Mouse (Mus musculus): ENCODE results near the gene Lypla2. TPM values are rescaled to one million over a fixed set of nuclear protein-coding genes. Genes with fewer than 3 reads are reported as not detected.

The Lypla2 gene
- polyA plus RNA-seq (2016; fragmentation: Nextera tagmentation; extraction: Ambion mirVana) = 213 and 223 TPM in 2 replicates

GRCm38 (mm10) chr4:135972556-135972906 lies at the start of gene Lypla2:
Gene Lypla2, minus strand, starts transcription at chr4:135972626.
- 1% methylated on average over 19 of the region's 19 CpGs for WGBS
- peak; percentile 83 for DNase-seq (ENCODE audit: low spot score)
- peaks cover 44% of the 10 kb centered on the region for H3K4me1 ChIP-seq (replicated peaks)
- peak within 1 kb of the TSS; percentile 93 for H3K4me3 ChIP-seq
- H3K27ac ChIP-seq = peak within 1 kb of the TSS; percentile 92
- H3K36me3 ChIP-seq = peaks cover 74% of the 10 kb centered on the region
- no peaks in the 10 kb centered on the region for H3K27me3 ChIP-seq (ENCODE audit: insufficient read depth, poor library complexity, severe bottlenecking)
- no peaks in the 10 kb centered on the region for H3K9me3 ChIP-seq

DNA sequence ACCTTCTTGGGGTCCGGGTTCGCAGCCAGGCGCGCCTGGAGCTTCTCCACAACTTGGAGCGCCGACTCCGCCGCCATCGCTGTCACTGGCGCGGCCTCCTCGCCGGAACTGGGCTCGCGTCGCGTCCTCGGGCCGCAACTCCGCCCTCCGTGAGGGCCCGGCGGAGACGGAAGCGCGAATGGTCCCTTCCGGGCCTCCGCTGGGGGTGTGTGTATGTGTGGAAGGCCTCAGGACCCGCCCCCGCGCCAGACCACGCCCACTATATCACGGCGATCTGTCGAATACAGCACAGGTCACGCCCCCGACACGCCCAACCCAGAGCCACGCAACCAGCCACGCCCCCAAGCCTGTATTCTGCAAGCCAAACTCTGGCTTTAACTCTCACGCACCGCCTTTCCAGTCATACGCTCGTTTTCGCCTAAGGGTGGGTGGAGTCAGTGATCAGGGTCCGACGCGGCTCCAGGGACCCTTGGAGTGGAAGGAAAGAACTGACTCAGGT lies 49.2 kb upstream of the Lypla2 start, which contains the start of gene Eloa:
Eloa (minus strand) TSS at position 215 of the 499 bp plus-strand sequence.
- Histone ChIP-seq H3K9me3 (no peaks in the 10 kb centered on the region), H3K4me3 (peak within 1 kb of the TSS; percentile 100), H3K27ac (peak within 1 kb of the TSS; percentile 95), H3K36me3 (peaks cover 15% of the 10 kb centered on the region; the same call in 1 of the 2 replicates), H3K27me3 (ENCODE audit: insufficient read depth, poor library complexity, severe bottlenecking) (no peaks in the 10 kb centered on the region), H3K4me1 (replicated peaks) (peaks cover 24% of the 10 kb centered on the region)
- peak; percentile 100 for DNase-seq (ENCODE audit: low spot score)
- under 1% methylated on average over 48 of the region's 48 CpGs for WGBS

- peak overlapping the region; percentile 100 for H3K4me3 ChIP-seq
- no peaks in the 10 kb centered on the region for H3K9me3 ChIP-seq
- DNase-seq (ENCODE audit: low spot score) = peak; percentile 16
- peaks cover 19% of the 10 kb centered on the region; the same call in 1 of the 2 replicates for H3K36me3 ChIP-seq
- peaks cover 24% of the 10 kb centered on the region for H3K4me1 ChIP-seq (replicated peaks)
- H3K27me3 ChIP-seq (ENCODE audit: insufficient read depth, poor library complexity, severe bottlenecking) = no peaks in the 10 kb centered on the region
- WGBS = 1% methylated on average over 62 of the region's 62 CpGs
- H3K27ac ChIP-seq = peak overlapping the region; percentile 95
Observed at GRCm38 (mm10) chr4:136020743-136021548, 48.5 kb upstream of the Lypla2 start.

- no peak overlapping the region for H3K4me3 ChIP-seq
- peaks cover 16% of the 10 kb centered on the region for H3K4me1 ChIP-seq (replicated peaks)
- no peaks in the 10 kb centered on the region for H3K9me3 ChIP-seq
- 87% methylated on average over 3 of the region's 3 CpGs for WGBS
- H3K27me3 ChIP-seq (ENCODE audit: insufficient read depth, poor library complexity, severe bottlenecking) = no peaks in the 10 kb centered on the region
- peaks cover 45% of the 10 kb centered on the region for H3K36me3 ChIP-seq
- DNase-seq (ENCODE audit: low spot score) = no peak
- no peak overlapping the region for H3K27ac ChIP-seq
Observed at GRCm38 (mm10) chr4:136016059-136016602, 43.7 kb upstream of the Lypla2 start.

DNA sequence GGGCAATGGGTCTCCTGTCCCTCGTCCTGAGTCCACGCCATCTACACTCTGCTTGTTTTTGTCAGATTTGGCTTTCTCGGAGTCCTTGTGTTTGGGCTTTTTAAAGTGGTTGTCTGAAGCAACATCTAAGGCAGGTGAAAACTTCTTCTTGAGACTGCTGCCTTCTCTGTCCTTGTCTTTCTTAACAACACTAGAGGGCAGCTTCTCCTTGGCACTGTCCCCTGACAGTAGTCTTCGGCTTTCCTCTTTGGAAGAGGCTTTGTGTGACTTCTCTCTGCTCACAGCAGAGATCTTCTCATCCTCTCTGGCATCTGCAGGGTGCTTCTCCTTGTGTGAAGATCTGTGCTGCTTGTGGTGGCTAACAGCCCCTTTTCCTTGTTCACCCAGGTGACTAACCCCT lies 38.2 kb upstream of the Lypla2 start:
- Histone ChIP-seq H3K9me3 (no peaks in the 10 kb centered on the region), H3K4me1 (replicated peaks) (no peaks in the 10 kb centered on the region), H3K36me3 (peaks cover 84% of the 10 kb centered on the region), H3K27me3 (ENCODE audit: insufficient read depth, poor library complexity, severe bottlenecking) (no peaks in the 10 kb centered on the region), H3K4me3 (no peak overlapping the region), H3K27ac (no peak overlapping the region)
- DNase-seq (ENCODE audit: low spot score) = no peak
- 92% methylated on average over 4 of the region's 4 CpGs for WGBS

DNA sequence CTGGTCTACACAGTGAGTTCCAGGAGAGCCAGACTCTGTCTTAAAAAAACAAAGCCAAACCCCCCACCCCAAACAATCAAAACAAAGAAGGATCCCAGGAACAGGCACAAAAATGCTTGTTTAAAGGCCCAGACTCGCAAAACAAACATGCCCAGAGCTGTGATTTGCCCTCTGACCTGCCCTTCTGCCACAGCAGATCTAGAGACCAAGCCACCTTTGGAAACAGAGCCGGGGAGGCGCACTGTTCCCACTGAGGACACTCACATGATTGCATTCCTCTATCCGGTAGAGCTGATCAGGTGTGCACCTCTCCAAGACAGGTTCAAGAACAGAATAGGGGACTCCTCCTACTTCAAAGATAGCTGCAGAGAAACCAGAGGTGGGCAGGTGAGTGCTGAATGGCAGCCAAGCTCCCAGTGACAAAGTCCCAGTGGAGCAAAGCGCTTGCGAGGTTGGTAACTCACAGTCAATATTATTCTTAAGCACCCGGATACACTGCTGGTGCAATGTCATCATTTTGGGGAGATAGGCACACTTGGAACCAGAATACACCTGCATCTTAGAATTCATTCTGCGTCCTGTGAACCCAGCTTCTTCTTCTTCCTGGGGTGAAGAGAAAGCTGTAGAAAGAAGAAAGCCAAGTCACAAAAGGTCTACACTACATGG lies 36.5 kb upstream of the Lypla2 start:
- Histone ChIP-seq H3K36me3 (peaks cover 97% of the 10 kb centered on the region), H3K4me3 (no peak overlapping the region), H3K9me3 (no peaks in the 10 kb centered on the region), H3K4me1 (replicated peaks) (no peaks in the 10 kb centered on the region), H3K27me3 (ENCODE audit: insufficient read depth, poor library complexity, severe bottlenecking) (no peaks in the 10 kb centered on the region), H3K27ac (no peak overlapping the region)
- no peak for DNase-seq (ENCODE audit: low spot score)
- WGBS = 87% methylated on average over 8 of the region's 8 CpGs

GRCm38 (mm10) chr4:136006821-136007220 lies 34.4 kb upstream of the Lypla2 start:
- Histone ChIP-seq H3K4me1 (replicated peaks) (no peaks in the 10 kb centered on the region), H3K9me3 (no peaks in the 10 kb centered on the region), H3K36me3 (peaks cover 99% of the 10 kb centered on the region), H3K27ac (no peak overlapping the region), H3K4me3 (no peak overlapping the region), H3K27me3 (ENCODE audit: insufficient read depth, poor library complexity, severe bottlenecking) (no peaks in the 10 kb centered on the region)
- no peak for DNase-seq (ENCODE audit: low spot score)
- WGBS = 94% methylated on average over 3 of the region's 3 CpGs

GRCm38 (mm10) chr4:136004921-136005320 lies 32.5 kb upstream of the Lypla2 start:
- Histone ChIP-seq H3K4me1 (replicated peaks) (no peaks in the 10 kb centered on the region), H3K36me3 (peaks cover 91% of the 10 kb centered on the region), H3K4me3 (no peak overlapping the region), H3K27ac (no peak overlapping the region), H3K9me3 (no peaks in the 10 kb centered on the region), H3K27me3 (ENCODE audit: insufficient read depth, poor library complexity, severe bottlenecking) (no peaks in the 10 kb centered on the region)
- WGBS = 93% methylated on average over 2 of the region's 2 CpGs
- no peak for DNase-seq (ENCODE audit: low spot score)

GRCm38 (mm10) chr4:136004107-136004675 lies 31.8 kb upstream of the Lypla2 start:
- Histone ChIP-seq H3K4me3 (no peak overlapping the region), H3K9me3 (no peaks in the 10 kb centered on the region), H3K27ac (no peak overlapping the region), H3K36me3 (peaks cover 83% of the 10 kb centered on the region), H3K4me1 (replicated peaks) (no peaks in the 10 kb centered on the region), H3K27me3 (ENCODE audit: insufficient read depth, poor library complexity, severe bottlenecking) (no peaks in the 10 kb centered on the region)
- WGBS = 91% methylated on average over 5 of the region's 5 CpGs
- no peak for DNase-seq (ENCODE audit: low spot score)

GRCm38 (mm10) chr4:135995118-135995517 lies 22.7 kb upstream of the Lypla2 start:
- peaks cover 11% of the 10 kb centered on the region for H3K9me3 ChIP-seq
- no peak overlapping the region for H3K27ac ChIP-seq
- no peaks in the 10 kb centered on the region for H3K27me3 ChIP-seq (ENCODE audit: insufficient read depth, poor library complexity, severe bottlenecking)
- H3K4me3 ChIP-seq = no peak overlapping the region
- no peaks in the 10 kb centered on the region for H3K4me1 ChIP-seq (replicated peaks)
- 88% methylated on average over 4 of the region's 4 CpGs for WGBS
- DNase-seq (ENCODE audit: low spot score) = no peak
- H3K36me3 ChIP-seq = no peaks in the 10 kb centered on the region

DNA sequence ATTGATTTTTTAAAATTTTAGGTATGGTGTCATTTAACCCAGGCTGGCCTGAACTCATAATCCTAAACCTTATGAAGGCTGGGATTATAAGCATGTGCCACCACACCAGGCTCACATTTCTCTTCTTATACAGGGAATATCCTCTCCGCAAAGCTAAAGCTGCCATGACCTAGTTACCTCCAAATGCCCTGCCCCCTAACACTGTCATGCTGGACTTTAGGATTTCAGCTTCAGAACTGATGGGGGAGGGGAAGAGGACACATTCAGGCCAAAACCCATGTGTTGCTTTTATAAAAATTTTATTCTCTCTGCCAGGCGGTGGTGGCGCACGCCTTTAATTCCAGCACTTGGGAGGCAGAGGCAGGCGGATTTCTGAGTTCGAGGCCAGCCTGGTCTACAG lies 21.5 kb upstream of the Lypla2 start:
- H3K4me1 ChIP-seq (replicated peaks) = no peaks in the 10 kb centered on the region
- H3K9me3 ChIP-seq = peaks cover 11% of the 10 kb centered on the region
- H3K36me3 ChIP-seq = no peaks in the 10 kb centered on the region
- no peaks in the 10 kb centered on the region for H3K27me3 ChIP-seq (ENCODE audit: insufficient read depth, poor library complexity, severe bottlenecking)
- H3K4me3 ChIP-seq = no peak overlapping the region
- H3K27ac ChIP-seq = no peak overlapping the region
- 94% methylated on average over 6 of the region's 6 CpGs for WGBS
- no peak for DNase-seq (ENCODE audit: low spot score)

DNA sequence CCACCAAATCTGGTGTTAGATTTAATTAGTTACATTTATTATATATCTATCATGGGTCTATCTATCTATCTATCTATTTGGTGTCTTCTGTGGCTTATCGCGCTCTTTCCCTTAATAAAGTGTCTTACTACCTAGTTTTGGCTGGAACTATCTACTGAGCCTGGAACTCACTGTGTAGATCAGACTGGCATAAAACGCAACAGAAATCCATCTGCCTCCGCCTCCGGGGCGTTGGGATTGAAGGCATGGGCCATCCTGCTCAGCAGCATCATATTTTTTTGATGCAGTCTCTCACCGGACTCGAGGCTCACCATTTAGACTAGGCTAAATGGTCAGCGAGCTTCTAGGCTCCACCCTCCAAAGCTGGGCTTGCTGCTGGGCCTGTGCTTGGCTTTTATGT lies 15.3 kb upstream of the Lypla2 start:
- Histone ChIP-seq H3K4me3 (peak overlapping the region; percentile 95), H3K9me3 (no peaks in the 10 kb centered on the region), H3K27me3 (ENCODE audit: insufficient read depth, poor library complexity, severe bottlenecking) (no peaks in the 10 kb centered on the region), H3K36me3 (peaks cover 30% of the 10 kb centered on the region), H3K4me1 (replicated peaks) (peaks cover 30% of the 10 kb centered on the region), H3K27ac (peak overlapping the region; percentile 95)
- 74% methylated on average over 9 of the region's 9 CpGs for WGBS
- no peak for DNase-seq (ENCODE audit: low spot score)
